Mouse (Mus musculus) limb, embryonic 13.5 days (tissue): ENCODE measurements around the gene Stn1. TPM values are rescaled to one million over a fixed set of nuclear protein-coding genes. Genes with fewer than 3 reads are reported as not detected.

Source experiments
- ATAC-seq: fragments of 200-750 bp; cut with Nextera tagmentation; 2 replicates; pipeline ENCODE4 v1.8.0; 2017; ENCODE audit warnings: low read depth, moderate number of reproducible peaks, moderate TSS enrichment; ENCODE audit not compliant: low FRiP score
- H3K27ac ChIP-seq: fragments of 300-500 bp; sonication (generic); 2 replicates; pipeline ENCODE4 v1.5.1; 2015; ENCODE audit warnings: inconsistent platforms, mild to moderate bottlenecking, moderate library complexity
- H3K27me3 ChIP-seq: fragments of 300-500 bp; sonication (generic); 2 replicates; pipeline ENCODE4 v1.6.1; 2015; ENCODE audit warnings: mild to moderate bottlenecking, inconsistent platforms
- H3K36me3 ChIP-seq: fragments of 300-500 bp; sonication (generic); 2 replicates; pipeline ENCODE4 v1.6.1; 2015; ENCODE audit warnings: inconsistent platforms, mild to moderate bottlenecking, moderate library complexity
- H3K4me1 ChIP-seq: fragments of 300-500 bp; sonication (generic); 2 replicates; pipeline ENCODE4 v1.6.1; 2015; ENCODE audit warnings: inconsistent platforms
- H3K4me2 ChIP-seq: fragments of 300-500 bp; sonication (generic); replicated peaks from 2 replicates; pipeline ENCODE4 v1.6.1; 2015; ENCODE audit warnings: inconsistent platforms, mild to moderate bottlenecking, moderate library complexity
- H3K4me3 ChIP-seq: fragments of 300-500 bp; sonication (generic); 2 replicates; pipeline ENCODE4 v1.5.1; 2015; ENCODE audit warnings: moderate library complexity, mild to moderate bottlenecking, inconsistent platforms
- H3K9ac ChIP-seq: fragments of 300-500 bp; sonication (generic); 2 replicates; pipeline ENCODE4 v1.6.1; 2015; ENCODE audit warnings: mild to moderate bottlenecking, inconsistent platforms
- H3K9me3 ChIP-seq: fragments of 300-500 bp; sonication (generic); 2 replicates; pipeline ENCODE4 v1.6.1; 2016; ENCODE audit warnings: inconsistent platforms
- WGBS: fragments of 180-500 bp; shearing (Covaris S2); methylation state at CpG from one replicate; pipeline ENCODE4 v1.1.7; 2015; 5-methylcytosine and 5-hydroxymethylcytosine counted together
- polyA plus RNA-seq: library from polyadenylated mRNA; unstranded; fragments of >200 nt; fragmentation: Nextera tagmentation; extraction: Ambion mirVana; gene quantifications from 2 replicates; pipeline ENCODE4 v1.2.1, GENCODE M21; 2015

Gene Stn1
- polyA plus RNA-seq, 1 experiment from 2014 or later, result 55.5 TPM

GRCm38 (mm10) chr19:47563715-47564114 is 26.4 kb upstream of the Stn1 start:
- no peak overlapping the region for H3K4me2 ChIP-seq
- H3K9ac ChIP-seq, result no peak overlapping the region
- H3K27me3 ChIP-seq, result no peaks in the 10 kb centered on the region
- ATAC-seq, result no peak
- H3K27ac ChIP-seq, result no peak overlapping the region
- no peaks in the 10 kb centered on the region for H3K9me3 ChIP-seq
- no peak overlapping the region for H3K4me3 ChIP-seq
- WGBS, result 35% methylated on average over 13 of the region's 13 CpGs
- H3K4me1 ChIP-seq, result 0 out of 2 replicates have a peak, but pooled peaks cover 7% of the 10 kb centered on the region
- H3K36me3 ChIP-seq, result no peaks in the 10 kb centered on the region

GRCm38 (mm10) chr19:47561996-47562441 is 24.7 kb upstream of the Stn1 start:
- no peak overlapping the region for H3K4me2 ChIP-seq
- no peak overlapping the region for H3K9ac ChIP-seq
- H3K27ac ChIP-seq, result no peak overlapping the region
- H3K4me3 ChIP-seq, result no peak overlapping the region
- H3K36me3 ChIP-seq, result no peaks in the 10 kb centered on the region
- 0 out of 2 replicates have a peak, but pooled peaks cover 7% of the 10 kb centered on the region for H3K4me1 ChIP-seq
- no peaks in the 10 kb centered on the region for H3K9me3 ChIP-seq
- ATAC-seq, result no peak
- WGBS, result 18% methylated on average over 5 of the region's 5 CpGs
- H3K27me3 ChIP-seq, result no peaks in the 10 kb centered on the region

- no peaks in the 10 kb centered on the region for H3K9me3 ChIP-seq
- H3K4me1 ChIP-seq, result 0 out of 2 replicates have a peak, but pooled peaks cover 7% of the 10 kb centered on the region
- WGBS, result 85% methylated on average over 12 of the region's 12 CpGs
- no peaks in the 10 kb centered on the region for H3K36me3 ChIP-seq
- H3K27me3 ChIP-seq, result no peaks in the 10 kb centered on the region
- ATAC-seq, result no peak
- H3K4me2 ChIP-seq, result no peak overlapping the region
- no peak overlapping the region for H3K27ac ChIP-seq
- H3K4me3 ChIP-seq, result no peak overlapping the region
- no peak overlapping the region for H3K9ac ChIP-seq
Observed at GRCm38 (mm10) chr19:47560544-47561161, 23.3 kb upstream of the Stn1 start.

GRCm38 (mm10) chr19:47559751-47560512 is 22.6 kb upstream of the Stn1 start:
- 64% methylated on average over 14 of the region's 14 CpGs for WGBS
- Histone ChIP-seq H3K9me3 (no peaks in the 10 kb centered on the region), H3K4me3 (no peak overlapping the region), H3K4me1 (0 out of 2 replicates have a peak, but pooled peaks cover 3% of the 10 kb centered on the region), H3K27me3 (no peaks in the 10 kb centered on the region), H3K9ac (no peak overlapping the region), H3K36me3 (no peaks in the 10 kb centered on the region), H3K4me2 (no peak overlapping the region), H3K27ac (no peak overlapping the region)
- no peak for ATAC-seq

- Histone ChIP-seq H3K27me3 (no peaks in the 10 kb centered on the region), H3K27ac (no peak overlapping the region), H3K36me3 (no peaks in the 10 kb centered on the region), H3K4me2 (no peak overlapping the region), H3K4me3 (no peak overlapping the region), H3K4me1 (0 out of 2 replicates have a peak, but pooled peaks cover 3% of the 10 kb centered on the region), H3K9me3 (no peaks in the 10 kb centered on the region), H3K9ac (no peak overlapping the region)
- ATAC-seq, result no peak
- 82% methylated on average over 5 of the region's 5 CpGs for WGBS
Observed at GRCm38 (mm10) chr19:47559145-47559544, 21.8 kb upstream of the Stn1 start.

- Histone ChIP-seq H3K4me3 (no peak overlapping the region), H3K9me3 (no peaks in the 10 kb centered on the region), H3K4me2 (no peak overlapping the region), H3K9ac (no peak overlapping the region), H3K27ac (no peak overlapping the region), H3K27me3 (no peaks in the 10 kb centered on the region), H3K4me1 (0 out of 2 replicates have a peak, but pooled peaks cover 6% of the 10 kb centered on the region), H3K36me3 (no peaks in the 10 kb centered on the region)
- no peak for ATAC-seq
- WGBS, result 73% methylated on average over 4 of the region's 4 CpGs
Observed at GRCm38 (mm10) chr19:47549584-47549983, 12.3 kb upstream of the Stn1 start.

GRCm38 (mm10) chr19:47549174-47549573 is 11.9 kb upstream of the Stn1 start:
- no peak overlapping the region for H3K27ac ChIP-seq
- no peak overlapping the region for H3K4me3 ChIP-seq
- no peak overlapping the region for H3K9ac ChIP-seq
- ATAC-seq, result no peak
- WGBS, result 55% methylated on average over 9 of the region's 9 CpGs
- no peaks in the 10 kb centered on the region for H3K36me3 ChIP-seq
- H3K27me3 ChIP-seq, result no peaks in the 10 kb centered on the region
- no peak overlapping the region for H3K4me2 ChIP-seq
- H3K9me3 ChIP-seq, result no peaks in the 10 kb centered on the region
- H3K4me1 ChIP-seq, result 0 out of 2 replicates have a peak, but pooled peaks cover 6% of the 10 kb centered on the region

- Histone ChIP-seq H3K36me3 (no peaks in the 10 kb centered on the region), H3K27ac (no peak overlapping the region), H3K4me3 (no peak overlapping the region), H3K4me1 (0 out of 2 replicates have a peak, but pooled peaks cover 6% of the 10 kb centered on the region), H3K9me3 (no peaks in the 10 kb centered on the region), H3K27me3 (0 out of 2 replicates have a peak, but pooled peaks cover 4% of the 10 kb centered on the region), H3K4me2 (no peak overlapping the region), H3K9ac (no peak overlapping the region)
- no peak for ATAC-seq
- 86% methylated on average over 11 of the region's 11 CpGs for WGBS
Observed at GRCm38 (mm10) chr19:47548432-47549076, 11.2 kb upstream of the Stn1 start.

GRCm38 (mm10) chr19:47545528-47545927 is 8.2 kb upstream of the Stn1 start:
- Histone ChIP-seq H3K36me3 (no peaks in the 10 kb centered on the region), H3K9ac (no peak overlapping the region), H3K4me1 (0 out of 2 replicates have a peak, but pooled peaks cover 6% of the 10 kb centered on the region), H3K27me3 (peaks cover 30% of the 10 kb centered on the region), H3K4me3 (no peak overlapping the region), H3K9me3 (no peaks in the 10 kb centered on the region), H3K4me2 (no peak overlapping the region), H3K27ac (no peak overlapping the region)
- no peak for ATAC-seq

- no peak overlapping the region for H3K27ac ChIP-seq
- H3K4me2 ChIP-seq, result no peak overlapping the region
- no peak overlapping the region for H3K4me3 ChIP-seq
- no peaks in the 10 kb centered on the region for H3K9me3 ChIP-seq
- ATAC-seq, result no peak
- 12% methylated on average over 3 of the region's 3 CpGs for WGBS
- 0 out of 2 replicates have a peak, but pooled peaks cover 6% of the 10 kb centered on the region for H3K4me1 ChIP-seq
- H3K27me3 ChIP-seq, result peaks cover 30% of the 10 kb centered on the region
- H3K9ac ChIP-seq, result no peak overlapping the region
- no peaks in the 10 kb centered on the region for H3K36me3 ChIP-seq
Observed at GRCm38 (mm10) chr19:47545055-47545454, 7.7 kb upstream of the Stn1 start.

GRCm38 (mm10) chr19:47542441-47542840 is 5.1 kb upstream of the Stn1 start:
- Histone ChIP-seq H3K27me3 (peaks cover 30% of the 10 kb centered on the region), H3K9me3 (no peaks in the 10 kb centered on the region), H3K36me3 (no peaks in the 10 kb centered on the region), H3K4me1 (peaks cover 19% of the 10 kb centered on the region), H3K4me3 (no peak overlapping the region), H3K4me2 (no peak overlapping the region), H3K27ac (no peak overlapping the region), H3K9ac (no peak overlapping the region)
- WGBS, result 58% methylated on average over 7 of the region's 7 CpGs
- no peak for ATAC-seq

- peak overlapping the region; percentile 32 for H3K4me2 ChIP-seq
- no peak overlapping the region for H3K4me3 ChIP-seq
- no peak overlapping the region for H3K27ac ChIP-seq
- H3K27me3 ChIP-seq, result peaks cover 28% of the 10 kb centered on the region
- no peaks in the 10 kb centered on the region for H3K36me3 ChIP-seq
- 5% methylated on average over 6 of the region's 6 CpGs for WGBS
- H3K4me1 ChIP-seq, result peaks cover 42% of the 10 kb centered on the region
- no peak for ATAC-seq
- H3K9me3 ChIP-seq, result no peaks in the 10 kb centered on the region
- H3K9ac ChIP-seq, result peak overlapping the region; percentile 6; the same call in 1 of the 2 replicates
Observed at GRCm38 (mm10) chr19:47538801-47539200, 1.5 kb upstream of the Stn1 start.
